Mouse (Mus musculus) heart, adult 2 months (tissue): ENCODE measurements around the gene Sall1. TPM values are rescaled to one million over a fixed set of nuclear protein-coding genes. Genes with fewer than 3 reads are reported as not detected.

Experiments used
- DNase-seq, 2 experiments: peaks; one replicate each; pipeline ENCODE4 v3.0.0; 2021
- H3K27ac ChIP-seq: fragments of 200-600 bp; 2 replicates; pipeline ENCODE4 v1.8.1; 2022
- H3K27me3 ChIP-seq: fragments of 200-500 bp; 2 replicates; pipeline ENCODE4 v1.6.1; 2012; ENCODE audit warnings: mild to moderate bottlenecking, low read length, inconsistent platforms, mixed read lengths; ENCODE audit not compliant: control insufficient read depth, insufficient read depth
- H3K36me3 ChIP-seq: fragments of 200-500 bp; 2 replicates; pipeline ENCODE4 v1.6.1; 2012; ENCODE audit warnings: low read length, inconsistent platforms; ENCODE audit not compliant: control insufficient read depth, insufficient read depth
- H3K4me1 ChIP-seq: fragments of 200-500 bp; 2 replicates; pipeline ENCODE4 v1.6.1; 2011; ENCODE audit warnings: low read length; ENCODE audit not compliant: control insufficient read depth, insufficient read depth
- H3K4me3 ChIP-seq: fragments of 200-600 bp; 2 replicates; pipeline ENCODE4 v1.8.1; 2022
- H3K79me2 ChIP-seq: fragments of 200-500 bp; replicated peaks from 2 replicates; pipeline ENCODE4 v1.6.1; 2012; ENCODE audit warnings: mild to moderate bottlenecking, inconsistent platforms, low read length, moderate library complexity, mixed read lengths; ENCODE audit not compliant: control insufficient read depth, insufficient read depth
- H3K9ac ChIP-seq: fragments of 200-500 bp; 2 replicates; pipeline ENCODE4 v1.6.1; 2012; ENCODE audit warnings: low read depth, mild to moderate bottlenecking, control low read depth, inconsistent platforms, low read length, mixed read lengths
- CTCF ChIP-seq: fragments of 200-600 bp; IDR thresholded peaks from 2 replicates; pipeline ENCODE4 v1.8.1; 2022; ENCODE audit warnings: antibody characterized with exemption, mild to moderate bottlenecking, moderate library complexity
- EP300 ChIP-seq: fragments of 200-500 bp; IDR thresholded peaks from 2 replicates; pipeline ENCODE4 v1.6.1; 2011; ENCODE audit warnings: low read depth, low read length, control low read depth; ENCODE audit not compliant: insufficient read depth
- POLR2A ChIP-seq: fragments of 200-500 bp; IDR thresholded peaks from 2 replicates; pipeline ENCODE4 v1.6.1; 2011; ENCODE audit warnings: mild to moderate bottlenecking, low read depth, low read length, control low read depth; ENCODE audit not compliant: insufficient read depth
- WGBS: fragments of 180-500 bp; shearing (Covaris S2); methylation state at CpG from one replicate; pipeline ENCODE4 v1.1.7; 2018; 5-methylcytosine and 5-hydroxymethylcytosine counted together
- intact Hi-C: fragments of 180-260 bp; cut with DNase I; formaldehyde crosslinking; loops from one replicate; pipeline ENCODE4 v1.15.1; 2025
- microRNA-seq, 2 experiments: library from miRNA; unstranded; fragments of <30 nt; microRNA quantifications; one replicate each; pipeline ENCODE4 v1.2.0; 2021
- polyA plus RNA-seq: library from polyadenylated mRNA; depleted of rRNA; stranded (reverse); fragments of >200 nt; gene quantifications from 2 replicates; pipeline ENCODE4 v1.2.3, GENCODE M21; 2012
- total RNA-seq, 2 experiments: library from RNA; stranded (reverse); gene quantifications; 2 replicates each; pipeline ENCODE4 v1.2.3; 2021

Gene Sall1
- total and polyA plus RNA-seq, 3 experiments: 0.80 to 1.2 (median 0.91) TPM

DNA sequence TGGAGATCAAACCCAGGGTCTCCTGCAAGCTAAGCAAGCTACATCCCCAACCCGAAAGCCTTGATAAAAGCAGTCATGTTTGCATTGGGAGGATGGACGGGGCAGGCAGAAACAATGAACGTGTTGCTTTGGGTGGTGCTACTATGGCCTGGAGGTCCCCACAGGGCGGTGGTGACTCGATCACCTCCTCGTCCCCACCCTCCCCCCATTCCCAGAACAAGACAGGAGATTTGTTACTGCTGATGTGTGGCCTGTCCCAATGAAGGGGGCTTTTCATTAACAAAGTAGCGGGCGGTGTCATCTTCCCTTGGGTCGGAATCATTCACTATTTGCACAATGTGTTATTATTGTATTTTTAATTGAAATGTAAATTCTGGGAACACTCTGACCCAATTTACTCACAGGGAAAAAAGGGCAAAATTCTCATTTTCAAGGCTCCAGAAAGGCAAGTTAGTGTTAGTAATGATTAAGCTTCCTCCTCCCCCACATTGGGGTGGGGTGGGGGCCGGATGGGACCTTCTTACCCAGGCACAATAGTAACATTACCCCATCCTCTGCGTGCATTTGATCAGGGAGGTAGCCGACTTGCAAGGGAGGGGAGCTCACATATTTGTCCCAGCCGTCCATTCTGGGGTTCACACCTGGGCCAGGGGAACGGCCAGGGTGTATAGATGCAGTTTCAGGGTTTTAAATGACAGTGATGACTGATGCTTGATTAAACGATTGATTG is 52.0 kb downstream of the Sall1 start:
- 73% methylated on average over 15 of the region's 15 CpGs for WGBS
- H3K4me3 ChIP-seq: no peak overlapping the region
- no peaks in the 10 kb centered on the region; the same call in 1 of the 2 replicates for H3K27me3 ChIP-seq
- TF ChIP-seq EP300 (no peak), CTCF (no peak), POLR2A (no peak)
- no peak overlapping the region for H3K9ac ChIP-seq
- no peaks in the 10 kb centered on the region for H3K36me3 ChIP-seq
- no peaks in the 10 kb centered on the region for H3K79me2 ChIP-seq
- H3K4me1 ChIP-seq: no peaks in the 10 kb centered on the region
- intact Hi-C loops: no loop called here
- DNase-seq: no peak
- H3K27ac ChIP-seq: no peak overlapping the region

DNA sequence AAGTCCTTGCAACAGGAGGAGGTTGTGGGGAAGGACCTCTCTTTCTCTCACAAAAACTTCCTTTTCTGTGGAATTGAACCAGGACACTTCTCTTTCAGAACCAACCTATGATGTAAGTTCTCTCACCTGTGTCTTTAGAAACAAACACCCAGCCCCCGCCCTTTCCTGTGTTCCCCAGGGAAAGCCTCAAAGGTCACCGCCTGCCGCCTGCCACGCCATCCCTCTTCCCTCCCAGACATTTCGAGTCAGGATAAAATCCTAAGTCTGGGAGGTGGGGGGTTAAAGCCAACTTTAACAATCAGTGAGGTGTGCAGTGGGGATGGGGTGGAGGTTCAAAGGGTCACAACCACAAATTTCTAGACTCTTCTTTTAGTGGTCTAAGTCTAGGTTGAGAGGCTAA is 52.8 kb downstream of the Sall1 start:
- Histone ChIP-seq H3K27ac (no peak overlapping the region), H3K79me2 (no peaks in the 10 kb centered on the region), H3K36me3 (no peaks in the 10 kb centered on the region), H3K9ac (no peak overlapping the region), H3K4me3 (no peak overlapping the region), H3K4me1 (no peaks in the 10 kb centered on the region), H3K27me3 (no peaks in the 10 kb centered on the region; the same call in 1 of the 2 replicates)
- 62% methylated on average over 5 of the region's 5 CpGs for WGBS
- intact Hi-C loops: no loop called here
- no peak for DNase-seq
- TF ChIP-seq POLR2A: no peak
- no peak for TF ChIP-seq CTCF
- no peak for TF ChIP-seq EP300

GRCm38 (mm10) chr8:88989002-88989401 is 55.0 kb downstream of the Sall1 start:
- Histone ChIP-seq H3K27me3 (no peaks in the 10 kb centered on the region; the same call in 1 of the 2 replicates), H3K79me2 (no peaks in the 10 kb centered on the region), H3K4me1 (no peaks in the 10 kb centered on the region), H3K4me3 (no peak overlapping the region), H3K9ac (no peak overlapping the region), H3K27ac (no peak overlapping the region), H3K36me3 (no peaks in the 10 kb centered on the region)
- WGBS: 73% methylated on average over 3 of the region's 3 CpGs
- intact Hi-C loops: no loop called here
- no peak for TF ChIP-seq CTCF
- TF ChIP-seq POLR2A: no peak
- no peak for TF ChIP-seq EP300
- DNase-seq: no peak

- 66% methylated on average over 5 of the region's 5 CpGs for WGBS
- TF ChIP-seq EP300: no peak
- no peak for TF ChIP-seq POLR2A
- TF ChIP-seq CTCF: no peak
- H3K27me3 ChIP-seq: no peaks in the 10 kb centered on the region; the same call in 1 of the 2 replicates
- H3K4me3 ChIP-seq: no peak overlapping the region
- intact Hi-C loops: no loop called here
- H3K79me2 ChIP-seq: no peaks in the 10 kb centered on the region
- DNase-seq: no peak
- no peak overlapping the region for H3K9ac ChIP-seq
- no peaks in the 10 kb centered on the region for H3K4me1 ChIP-seq
- H3K36me3 ChIP-seq: no peaks in the 10 kb centered on the region
- H3K27ac ChIP-seq: no peak overlapping the region
These were observed 60.5 kb downstream of the Sall1 start for GRCm38 (mm10) chr8:88983468-88983867.

Small RNAs within 50 kb of the gene (microRNA-seq; reads per million reads assigned to microRNA genes)
- 0 reads per million in 2 experiments for gene Mir8110
